In genomic region chr2:134645166-134645565, GRCm38 (mm10) we compare ENCODE assay signal across 13 mouse cellular contexts. TPM values are rescaled to one million over a fixed set of nuclear protein-coding genes. Genes with fewer than 3 reads are reported as not detected.
DNase-seq lines count a peak whose midpoint lies in the region; ATAC-seq and TF ChIP-seq lines count a peak whose summit lies in the region.
"Had no signal": no experiment of that assay in that cellular context is flagged by ENCODE, and none has a peak within 500 bp of the region (broad histone marks: within the 10 kb centered on the region; RNA-seq: fewer than 3 reads in every experiment).

No protein-coding gene starts in this region.

- 40% methylated on average over 4 of the region's 4 CpGs for WGBS in hindbrain, postnatal 0 days

- TF ChIP-seq CTCF in hindbrain, postnatal 0 days (IDR thresholded peaks at IDR 0.05; ENCODE audit: low read depth) = no peak

- ATAC-seq in hindbrain, postnatal 0 days = no peak

- peak overlapping the region; percentile 64; the same call in 1 of the 2 replicates for H3K4me2 ChIP-seq in hindbrain, postnatal 0 days (ENCODE audit: low read depth, low read length)
- H3K4me2 ChIP-seq: liver, embryonic 13.5 days had no signal

- peaks cover 5% of the 10 kb centered on the region for H3K4me1 ChIP-seq in hindbrain, postnatal 0 days (ENCODE audit: insufficient read depth, low read length)

- H3K9ac ChIP-seq in hindbrain, postnatal 0 days (replicated peaks; ENCODE audit: low read length) = no peak overlapping the region
- H3K9ac ChIP-seq: liver, embryonic 13.5 days had no signal

- intact Hi-C loops in gastrocnemius, postnatal 36 days (cut with DNase I) = no loop called here

- H3K27me3 ChIP-seq in hindbrain, postnatal 0 days (ENCODE audit: insufficient read depth, low read length) = no peaks in the 10 kb centered on the region
- H3K27me3 ChIP-seq: liver, embryonic 13.5 days had no signal

- peak overlapping the region; percentile 100 for H3K27ac ChIP-seq in hindbrain, postnatal 0 days
- H3K27ac ChIP-seq: liver, embryonic 13.5 days; macrophage had no signal

- H3K9me3 ChIP-seq in hindbrain, postnatal 0 days (ENCODE audit: low read length) = no peaks in the 10 kb centered on the region
- H3K9me3 ChIP-seq: liver, embryonic 13.5 days had no signal

- no peak overlapping the region for H3K4me3 ChIP-seq in hindbrain, postnatal 0 days (ENCODE audit: low read length)
- H3K4me3 ChIP-seq: erythroblast, embryonic 14.5 days; liver, embryonic 13.5 days had no signal

- H3K36me3 ChIP-seq in hindbrain, postnatal 0 days (ENCODE audit: insufficient read depth, low read length) = no peaks in the 10 kb centered on the region
- H3K36me3 ChIP-seq: liver, embryonic 13.5 days had no signal

- peak; percentile 8 for DNase-seq in embryo, embryonic 11 days
- no peak for DNase-seq in embryo, embryonic 10 days (ENCODE audit: low spot score)
- DNase-seq in retina, postnatal 1 day = peak; percentile 17
- no peak for DNase-seq in retina, embryonic 14.5 days (ENCODE audit: low spot score)
- no peak for DNase-seq in hindbrain, postnatal 0 days (ENCODE audit: low spot score)
- DNase-seq in gastrocnemius, postnatal 36 days = no peak
- no peak for DNase-seq in urinary bladder, postnatal 36 days (ENCODE audit: low spot score in 2 of 2)
- DNase-seq in cerebellum, adult 11 months = no peak
- DNase-seq: cerebellum, postnatal 25 days; kidney, postnatal 14 days; liver, embryonic 13.5 days had no signal

RNA-seq across cellular contexts. Expression of gene Tmx4, which starts 1.2 kb away (rescaled TPM):
- 116 and 123 TPM in 2 replicates for total RNA-seq in hindbrain, postnatal 0 days (2014; rRNA removed)
- polyA plus RNA-seq in hindbrain, postnatal 0 days (2015; fragmentation: Nextera tagmentation; extraction: Ambion mirVana) = 77.4 and 81.3 TPM in 2 replicates
- 10 to 100 TPM; 11.5 to 11.9 TPM for total RNA-seq in gastrocnemius, postnatal 36 days (2021)

Comparison
In these comparisons a context has a peak if more than half of its experiments do, and no peak if none do; other contexts are left out.
1. DNase-seq: peak in embryo, embryonic 11 days (single experiment) and retina, postnatal 1 day (single experiment); none in embryo, embryonic 10 days (single experiment), retina, embryonic 14.5 days (single experiment), hindbrain, postnatal 0 days (single experiment), gastrocnemius, postnatal 36 days (0 of 2), urinary bladder, postnatal 36 days (0 of 2) and cerebellum, adult 11 months (single experiment).